In genomic region chr8:106521845-106522244, GRCm38 (mm10) we compare ENCODE assay signal across 23 mouse cellular contexts. TPM values are rescaled to one million over a fixed set of nuclear protein-coding genes. Genes with fewer than 3 reads are reported as not detected.
DNase-seq lines count a peak whose midpoint lies in the region; ATAC-seq and TF ChIP-seq lines count a peak whose summit lies in the region.
"Had no signal": no experiment of that assay in that cellular context is flagged by ENCODE, and none has a peak within 500 bp of the region (broad histone marks: within the 10 kb centered on the region; RNA-seq: fewer than 3 reads in every experiment).

No protein-coding gene starts in this region.

- no peaks in the 10 kb centered on the region for H3K36me3 ChIP-seq in heart, embryonic 11.5 days (ENCODE audit: control insufficient read depth, insufficient read depth, low read length)
- no peaks in the 10 kb centered on the region for H3K36me3 ChIP-seq in kidney, embryonic 15.5 days
- peaks cover 3% of the 10 kb centered on the region; the same call in 1 of the 2 replicates for H3K36me3 ChIP-seq in limb, embryonic 14.5 days (ENCODE audit: control insufficient read depth, insufficient read depth, low read length)
- H3K36me3 ChIP-seq: forebrain, embryonic 15.5 days; hindbrain, embryonic 10.5 days had no signal

- no peak for ATAC-seq in heart, embryonic 11.5 days (replicated peaks; ENCODE audit: insufficient number of reproducible peaks, low FRiP score, low TSS enrichment)
- ATAC-seq in kidney, embryonic 15.5 days (replicated peaks; ENCODE audit: low FRiP score), result no peak
- ATAC-seq in limb, embryonic 14.5 days (ENCODE audit: low FRiP score, low read depth), result peak; percentile 32
- ATAC-seq: forebrain, embryonic 15.5 days had no signal

- intact Hi-C loops in heart, postnatal 10 days (cut with DNase I), result no loop called here

- H3K4me2 ChIP-seq in heart, embryonic 11.5 days, result no peak overlapping the region
- no peak overlapping the region for H3K4me2 ChIP-seq in kidney, embryonic 15.5 days
- no peak overlapping the region for H3K4me2 ChIP-seq in limb, embryonic 14.5 days (replicated peaks; ENCODE audit: low read depth, low read length, severe bottlenecking)
- H3K4me2 ChIP-seq: forebrain, embryonic 15.5 days had no signal

- WGBS in heart, embryonic 11.5 days (ENCODE audit: insufficient replicate concordance), result 36% methylated on average over 9 of the region's 9 CpGs
- 43% methylated on average over 9 of the region's 9 CpGs for WGBS in kidney, embryonic 15.5 days
- WGBS in limb, embryonic 14.5 days, result 19% methylated on average over 9 of the region's 9 CpGs

- H3K27ac ChIP-seq in heart, embryonic 11.5 days (ENCODE audit: low read depth, low read length), result peak overlapping the region; percentile 70
- H3K27ac ChIP-seq in kidney, embryonic 15.5 days, result peak overlapping the region; percentile 83; the same call in 1 of the 2 replicates
- peak overlapping the region; percentile 61 for H3K27ac ChIP-seq in limb, embryonic 14.5 days (replicated peaks; ENCODE audit: low read depth, low read length)
- H3K27ac ChIP-seq: forebrain, embryonic 15.5 days; gastrocnemius, adult 2 months; hindbrain, embryonic 10.5 days had no signal

- no peak for TF ChIP-seq POLR2A in limb, embryonic 14.5 days (IDR thresholded peaks at IDR 0.05; ENCODE audit: borderline replicate concordance, extremely low read depth, insufficient read depth, insufficient read length)

- H3K4me1 ChIP-seq in heart, embryonic 11.5 days (ENCODE audit: control insufficient read depth, insufficient read depth, low read length), result peaks cover 43% of the 10 kb centered on the region
- peaks cover 32% of the 10 kb centered on the region for H3K4me1 ChIP-seq in kidney, embryonic 15.5 days
- peaks cover 33% of the 10 kb centered on the region for H3K4me1 ChIP-seq in limb, embryonic 14.5 days (ENCODE audit: control insufficient read depth, insufficient read depth, low read length)
- H3K4me1 ChIP-seq: forebrain, embryonic 15.5 days; hindbrain, embryonic 10.5 days had no signal

- H3K27me3 ChIP-seq in heart, embryonic 11.5 days (ENCODE audit: control insufficient read depth, insufficient read depth, low read length), result no peaks in the 10 kb centered on the region
- H3K27me3 ChIP-seq in kidney, embryonic 15.5 days, result no peaks in the 10 kb centered on the region
- no peaks in the 10 kb centered on the region for H3K27me3 ChIP-seq in limb, embryonic 14.5 days (ENCODE audit: control insufficient read depth, insufficient read depth, low read length)
- H3K27me3 ChIP-seq: forebrain, embryonic 15.5 days had no signal

- no peak for DNase-seq in heart, postnatal 10 days
- no peak for DNase-seq in kidney, postnatal 36 days
- DNase-seq in embryo, embryonic 11 days, result peak; percentile 44
- peak; percentile 81 for DNase-seq in limb, embryonic 14.5 days (ENCODE audit: low spot score)
- no peak for DNase-seq in gastrocnemius, postnatal 25 days
- DNase-seq in right cerebral cortex, postnatal 10 days (ENCODE audit: low spot score in 2 of 2), result no peak
- DNase-seq: adrenal gland, postnatal 25 days; cerebellum, adult 9-11 months; gastrocnemius, adult 2 months; kidney, postnatal 10 days; layer of hippocampus, adult 9-11 months; lung, adult 18-20 months; right cerebral cortex, adult 18-20 months; thymus, adult 2 months had no signal

- H3K9ac ChIP-seq in heart, embryonic 11.5 days (ENCODE audit: low read depth, low read length), result no peak overlapping the region
- H3K9ac ChIP-seq in kidney, embryonic 15.5 days, result no peak overlapping the region
- no peak overlapping the region for H3K9ac ChIP-seq in limb, embryonic 14.5 days (ENCODE audit: low read depth, low read length, severe bottlenecking)
- H3K9ac ChIP-seq: forebrain, embryonic 15.5 days had no signal

- no peaks in the 10 kb centered on the region for H3K9me3 ChIP-seq in heart, embryonic 11.5 days (replicated peaks; ENCODE audit: control insufficient read depth, low read length)
- H3K9me3 ChIP-seq in kidney, embryonic 15.5 days (replicated peaks), result no peaks in the 10 kb centered on the region
- H3K9me3 ChIP-seq in limb, embryonic 14.5 days (ENCODE audit: control insufficient read depth, low read length), result no peaks in the 10 kb centered on the region
- H3K9me3 ChIP-seq: forebrain, embryonic 15.5 days; hindbrain, embryonic 10.5 days had no signal

- no peak overlapping the region for H3K4me3 ChIP-seq in heart, embryonic 11.5 days (ENCODE audit: low read depth, low read length)
- H3K4me3 ChIP-seq in kidney, embryonic 15.5 days (replicated peaks), result no peak overlapping the region
- no peak overlapping the region for H3K4me3 ChIP-seq in limb, embryonic 14.5 days (replicated peaks; ENCODE audit: low read length)
- H3K4me3 ChIP-seq: forebrain, embryonic 15.5 days; gastrocnemius, adult 2 months; hindbrain, embryonic 10.5 days had no signal

RNA-seq across cellular contexts. Expression of gene Cdh3, which starts 11.2 kb away (rescaled TPM):
- polyA plus RNA-seq in heart, embryonic 11.5 days (2014; fragmentation: Nextera tagmentation; extraction: Ambion mirVana), result 17.8 and 22.5 TPM in 2 replicates
- 1 to 10 TPM; 2.8 to 3.3 TPM for total RNA-seq in heart, postnatal 10 days (2021)
- 29.7 and 33.5 TPM in 2 replicates for polyA plus RNA-seq in kidney, embryonic 15.5 days (2015; fragmentation: Nextera tagmentation; extraction: Ambion mirVana)
- polyA plus RNA-seq in limb, embryonic 14.5 days (2012; rRNA removed), result 49.5 and 60.4 TPM in 2 replicates
- polyA plus RNA-seq in limb, embryonic 14.5 days (2014; fragmentation: Nextera tagmentation; extraction: Ambion mirVana), result 23.0 and 25.0 TPM in 2 replicates
- total RNA-seq in gastrocnemius, postnatal 25 days (2021), result under 1 TPM in 1 of 2 experiments, not detected in 1; 0.05 TPM
- total RNA-seq: megakaryocyte-erythroid progenitor cell, adult 5-6 weeks; neutrophil, adult 5-6 weeks had no signal

RNA-seq across cellular contexts. Expression of gene 6030452D12Rik, which starts 21.5 kb away (rescaled TPM):
- polyA plus RNA-seq in heart, embryonic 11.5 days (2014; fragmentation: Nextera tagmentation; extraction: Ambion mirVana), result not detected in 2 replicates
- not detected for total RNA-seq in heart, postnatal 10 days (2021)
- not detected in 2 replicates for polyA plus RNA-seq in kidney, embryonic 15.5 days (2015; fragmentation: Nextera tagmentation; extraction: Ambion mirVana)
- polyA plus RNA-seq in limb, embryonic 14.5 days (2012; rRNA removed), result not detected in 2 replicates
- polyA plus RNA-seq in limb, embryonic 14.5 days (2014; fragmentation: Nextera tagmentation; extraction: Ambion mirVana), result not detected in 2 replicates
- not detected for total RNA-seq in gastrocnemius, postnatal 25 days (2021)
- total RNA-seq: adrenal gland, postnatal 25 days; ES-E14; gastrocnemius, adult 2 months; left cerebral cortex, postnatal 36 days; megakaryocyte-erythroid progenitor cell, adult 5-6 weeks; neutrophil, adult 5-6 weeks had no signal
- polyA plus RNA-seq: C2C12; forebrain, embryonic 15.5 days; hindbrain, embryonic 10.5 days; thymus, adult 2 months had no signal

RNA-seq across cellular contexts. Expression of gene Gm10073, which starts 51.4 kb away (rescaled TPM):
- 6.9 and 7.6 TPM in 2 replicates for polyA plus RNA-seq in heart, embryonic 11.5 days (2014; fragmentation: Nextera tagmentation; extraction: Ambion mirVana)
- 100 to 1,000 TPM; 112 to 113 TPM for total RNA-seq in heart, postnatal 10 days (2021)
- 9.9 and 11.7 TPM in 2 replicates for polyA plus RNA-seq in kidney, embryonic 15.5 days (2015; fragmentation: Nextera tagmentation; extraction: Ambion mirVana)
- polyA plus RNA-seq in limb, embryonic 14.5 days (2012; rRNA removed), result 27.8 and 43.1 TPM in 2 replicates
- 11.1 and 15.2 TPM in 2 replicates for polyA plus RNA-seq in limb, embryonic 14.5 days (2014; fragmentation: Nextera tagmentation; extraction: Ambion mirVana)
- 10 to 100 TPM; 92.1 to 97.0 TPM for total RNA-seq in gastrocnemius, postnatal 25 days (2021)

Comparison
In these comparisons a context has a peak if more than half of its experiments do, and no peak if none do; other contexts are left out.
1. DNase-seq: peak in embryo, embryonic 11 days (single experiment) and limb, embryonic 14.5 days (single experiment); none in heart, postnatal 10 days (0 of 2), kidney, postnatal 36 days (0 of 2), gastrocnemius, postnatal 25 days (single experiment) and right cerebral cortex, postnatal 10 days (0 of 2).
2. Peak in every context shown above with its lines, with median percentiles within 50 percentile points of each other: H3K27ac ChIP-seq.